Mouse (Mus musculus) frontal cortex, adult (tissue): ENCODE measurements around the gene Gm17577.
"Not testable (repeated sequence)": the region's sequence is repeated elsewhere in the genome, so short reads cannot be mapped to it uniquely, and the experiment has no call there.

Source experiments
- ATAC-seq: cut with Nextera tagmentation; 2 replicates; pipeline ENCODE4 v1.9.2; 2017; ENCODE audit warnings: mild to moderate bottlenecking, moderate library complexity, mixed read lengths; ENCODE audit not compliant: low TSS enrichment

Gene Gm17577

DNA sequence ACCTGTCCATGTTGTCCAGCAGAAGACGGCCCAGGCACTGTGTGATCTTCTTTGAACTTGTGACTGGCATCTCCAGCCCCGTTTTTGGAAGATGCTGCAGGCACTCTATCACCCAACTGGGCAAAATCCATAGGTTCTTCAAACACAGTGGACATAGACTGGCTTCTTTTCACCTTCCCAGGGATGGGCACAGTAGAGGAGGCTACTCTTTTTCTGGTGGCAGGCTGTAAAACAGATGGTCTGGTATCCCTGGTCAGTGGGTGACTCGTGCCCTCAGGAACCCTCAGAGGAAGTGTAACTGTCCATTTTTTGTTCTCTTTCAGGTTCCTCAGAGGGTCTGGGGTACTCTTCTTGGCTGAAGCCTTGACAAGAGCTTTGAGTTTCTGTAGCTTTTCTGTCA, at the start of gene Gm17577:
Gene Gm17577, minus strand, starts transcription at position 101 of the 400 bp plus-strand sequence.
- ATAC-seq: not testable (repeated sequence)

- not testable (repeated sequence) for ATAC-seq
Observed at GRCm38 (mm10) chrX:123222381-123222780, 24.3 kb downstream of the Gm17577 start, which contains the start of gene Srsx. TSS of gene Srsx (minus strand) at chrX:123222481.
